Mouse (Mus musculus) kidney, adult 2 months (tissue): ENCODE measurements around the gene Rras2. TPM values are rescaled to one million over a fixed set of nuclear protein-coding genes. Genes with fewer than 3 reads are reported as not detected.

Experiments used
- DNase-seq: peaks from one replicate; pipeline ENCODE4 v3.0.0; 2021
- H3K27ac ChIP-seq: fragments of 200-500 bp; 2 replicates; pipeline ENCODE4 v1.5.1; 2012; ENCODE audit warnings: low read depth, low read length, control low read depth, inconsistent platforms; ENCODE audit not compliant: insufficient read depth
- H3K27me3 ChIP-seq: fragments of 200-500 bp; replicated peaks from 2 replicates; pipeline ENCODE4 v1.6.1; 2012; ENCODE audit warnings: mild to moderate bottlenecking, moderate library complexity, low read length, inconsistent platforms; ENCODE audit not compliant: control insufficient read depth, insufficient read depth
- H3K36me3 ChIP-seq: fragments of 200-500 bp; 2 replicates; pipeline ENCODE4 v1.6.1; 2012; ENCODE audit warnings: mild to moderate bottlenecking, moderate library complexity, low read length, inconsistent platforms; ENCODE audit not compliant: control insufficient read depth, insufficient read depth
- H3K4me1 ChIP-seq: fragments of 200-500 bp; 2 replicates; pipeline ENCODE4 v1.6.1; 2011; ENCODE audit warnings: low read length; ENCODE audit not compliant: control insufficient read depth, insufficient read depth
- H3K4me3 ChIP-seq: fragments of 200-500 bp; 2 replicates; pipeline ENCODE4 v1.5.1; 2011; ENCODE audit warnings: mild to moderate bottlenecking, low read depth, low read length, control low read depth; ENCODE audit not compliant: insufficient read depth
- CTCF ChIP-seq: fragments of 200-500 bp; conservative IDR thresholded peaks from 2 replicates; pipeline ENCODE4 v1.5.1; 2011; ENCODE audit warnings: low read depth, mild to moderate bottlenecking, control low read depth, low read length, moderate library complexity, mixed read lengths; ENCODE audit not compliant: insufficient read depth, insufficient read length
- POLR2A ChIP-seq: fragments of 200-500 bp; IDR thresholded peaks from one replicate; pipeline ENCODE4 v1.6.1; 2011; ENCODE audit warnings: low read depth, low read length, control low read depth
- WGBS: fragments of 180-500 bp; shearing (Covaris S2); methylation state at CpG from one replicate; pipeline ENCODE4 v1.1.7; 2018; 5-methylcytosine and 5-hydroxymethylcytosine counted together
- polyA plus RNA-seq: library from polyadenylated mRNA; depleted of rRNA; stranded (reverse); fragments of >200 nt; gene quantifications from 2 replicates; pipeline ENCODE4 v1.2.3, GENCODE M21; 2012

Gene Rras2
- polyA plus RNA-seq, 1 experiment, result 17.5 TPM

DNA sequence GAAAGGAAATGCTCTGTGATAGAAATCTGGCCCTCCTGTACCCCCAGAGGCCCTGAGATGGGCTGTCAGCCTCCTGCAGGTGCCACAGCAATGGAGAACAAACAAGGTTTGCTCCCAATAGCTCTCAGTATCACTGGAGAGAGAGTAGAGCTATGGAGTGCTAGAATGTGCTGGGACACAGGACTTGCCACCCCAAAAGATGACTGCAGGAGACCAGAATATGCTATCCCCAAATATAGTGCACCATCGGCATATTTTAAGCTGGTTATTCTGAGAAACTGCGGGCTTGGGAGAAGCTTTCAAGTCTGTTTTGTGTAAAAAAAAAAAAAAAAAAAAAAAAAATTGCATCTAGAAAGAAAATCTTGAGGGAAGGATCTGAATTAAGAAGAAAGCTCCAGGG, 20.7 kb upstream of the Rras2 start:
- TF ChIP-seq POLR2A (no peak), CTCF (no peak)
- Histone ChIP-seq H3K36me3 (no peaks in the 10 kb centered on the region), H3K4me3 (no peak overlapping the region), H3K4me1 (peaks cover 14% of the 10 kb centered on the region), H3K27ac (no peak overlapping the region), H3K27me3 (no peaks in the 10 kb centered on the region)
- DNase-seq, result no peak
- 91% methylated on average over 2 of the region's 2 CpGs for WGBS

GRCm38 (mm10) chr7:114135166-114135565, 17.6 kb upstream of the Rras2 start:
- no peaks in the 10 kb centered on the region for H3K27me3 ChIP-seq
- DNase-seq, result no peak
- H3K27ac ChIP-seq, result no peak overlapping the region
- no peak for TF ChIP-seq POLR2A
- no peak for TF ChIP-seq CTCF
- no peak overlapping the region for H3K4me3 ChIP-seq
- no peaks in the 10 kb centered on the region for H3K36me3 ChIP-seq
- 63% methylated on average over 6 of the region's 6 CpGs for WGBS
- H3K4me1 ChIP-seq, result no peaks in the 10 kb centered on the region

DNA sequence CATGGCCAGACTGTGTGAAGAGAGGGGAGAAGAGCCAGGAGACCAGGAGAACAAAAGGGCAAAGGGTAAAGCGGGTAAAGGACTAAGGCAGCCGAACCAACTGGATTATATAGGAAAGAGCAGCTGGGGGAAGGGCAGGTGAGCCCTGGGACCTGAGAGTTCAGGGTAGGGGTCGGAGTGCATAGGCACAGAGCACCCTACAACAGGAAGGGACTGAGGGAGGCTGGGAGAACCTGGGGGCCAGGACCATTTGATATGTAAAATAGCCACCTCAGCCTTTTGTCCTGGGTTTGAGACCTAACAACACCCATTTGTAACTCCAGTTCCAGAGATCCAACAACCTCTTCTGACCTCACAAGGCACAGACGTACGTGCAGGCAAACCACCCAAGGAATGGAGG, 16.4 kb upstream of the Rras2 start:
- TF ChIP-seq POLR2A (no peak), CTCF (no peak)
- H3K36me3 ChIP-seq, result no peaks in the 10 kb centered on the region
- 0 out of 2 replicates have a peak, but pooled peaks cover 1% of the 10 kb centered on the region for H3K27me3 ChIP-seq
- H3K4me3 ChIP-seq, result no peak overlapping the region
- no peak overlapping the region for H3K27ac ChIP-seq
- no peaks in the 10 kb centered on the region for H3K4me1 ChIP-seq
- no peak for DNase-seq
- WGBS, result 46% methylated on average over 5 of the region's 5 CpGs

- no peaks in the 10 kb centered on the region for H3K36me3 ChIP-seq
- H3K4me1 ChIP-seq, result no peaks in the 10 kb centered on the region
- H3K27ac ChIP-seq, result no peak overlapping the region
- 0 out of 2 replicates have a peak, but pooled peaks cover 1% of the 10 kb centered on the region for H3K27me3 ChIP-seq
- 45% methylated on average over 8 of the region's 8 CpGs for WGBS
- no peak for DNase-seq
- no peak for TF ChIP-seq CTCF
- TF ChIP-seq POLR2A, result no peak
- H3K4me3 ChIP-seq, result no peak overlapping the region
Observed at GRCm38 (mm10) chr7:114132316-114132715, 14.7 kb upstream of the Rras2 start.

- no peak overlapping the region for H3K27ac ChIP-seq
- H3K36me3 ChIP-seq, result no peaks in the 10 kb centered on the region
- no peaks in the 10 kb centered on the region for H3K4me1 ChIP-seq
- WGBS, result 56% methylated on average over 2 of the region's 2 CpGs
- no peak overlapping the region for H3K4me3 ChIP-seq
- H3K27me3 ChIP-seq, result 0 out of 2 replicates have a peak, but pooled peaks cover 1% of the 10 kb centered on the region
- TF ChIP-seq CTCF, result no peak
- DNase-seq, result no peak
Observed at GRCm38 (mm10) chr7:114129281-114129680, 11.7 kb upstream of the Rras2 start.

DNA sequence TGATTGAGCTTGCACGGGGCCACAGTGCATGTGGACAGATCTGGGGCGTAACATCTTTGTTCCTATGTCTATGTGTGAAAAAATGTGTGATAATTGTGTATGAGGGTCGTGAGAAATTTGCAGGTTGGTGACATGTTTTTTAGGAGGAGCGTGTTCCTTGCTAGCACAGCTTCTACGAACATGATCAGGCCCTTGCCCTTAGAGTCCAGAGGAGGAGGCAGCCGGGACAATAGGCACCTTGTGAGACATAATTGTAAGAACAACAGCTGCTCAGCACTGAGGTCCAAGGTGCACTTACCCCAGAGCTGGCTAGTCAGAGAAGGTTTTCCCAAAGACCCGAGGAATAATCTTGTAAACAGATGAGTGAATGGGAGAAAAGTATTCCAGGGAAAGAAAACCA, 599 bp upstream of the Rras2 start:
- TF ChIP-seq POLR2A, result no peak
- no peak for TF ChIP-seq CTCF
- H3K4me3 ChIP-seq, result no peak overlapping the region
- whole genome bisulfite sequencing, result 47% methylated on average over 7 of the region's 7 CpGs
- H3K36me3 ChIP-seq, result no peaks in the 10 kb centered on the region
- peaks cover 5% of the 10 kb centered on the region; the same call in 1 of the 2 replicates for H3K4me1 ChIP-seq
- H3K27me3 ChIP-seq, result no peaks in the 10 kb centered on the region
- DNase-seq, result peak; percentile 68
- H3K27ac ChIP-seq, result peak overlapping the region; percentile 3; the same call in 1 of the 2 replicates

DNA sequence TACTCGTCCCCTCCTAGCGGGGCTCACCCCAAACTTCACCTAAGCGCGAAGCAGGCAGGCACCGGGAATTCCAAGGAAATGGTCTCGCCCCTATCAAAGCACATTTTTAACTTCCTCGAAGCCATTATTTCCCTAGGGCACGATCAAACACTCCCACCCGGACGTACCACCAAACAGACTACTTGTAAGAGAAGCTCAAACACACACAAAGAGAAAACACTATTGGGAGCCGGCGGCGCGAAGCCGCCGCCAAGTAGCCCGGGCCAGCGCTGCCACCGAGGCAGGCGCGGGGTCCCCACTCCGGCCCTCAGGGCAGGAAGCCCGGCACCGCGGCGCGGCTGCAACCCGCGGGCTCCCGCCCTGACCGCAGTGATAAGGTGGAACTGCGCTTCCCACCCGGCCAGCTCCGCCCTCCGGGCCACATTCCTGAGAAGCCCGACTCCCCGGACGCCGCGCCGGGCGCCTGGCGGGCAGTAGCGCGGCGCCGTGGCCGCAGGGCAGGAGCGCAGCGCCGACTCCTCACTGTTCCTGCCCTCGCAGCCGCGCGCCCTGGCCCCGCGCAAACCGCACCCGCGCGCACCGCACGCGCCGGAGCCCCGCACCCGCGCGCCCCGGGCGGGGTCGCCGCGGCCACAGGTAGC, 750 bp downstream of the Rras2 start:
- Histone ChIP-seq H3K4me3 (peak overlapping the region; percentile 76), H3K4me1 (peaks cover 10% of the 10 kb centered on the region; the same call in 1 of the 2 replicates), H3K27me3 (no peaks in the 10 kb centered on the region), H3K27ac (peak overlapping the region; percentile 63; the same call in 1 of the 2 replicates), H3K36me3 (no peaks in the 10 kb centered on the region)
- under 1% methylated on average over 74 of the region's 74 CpGs for WGBS
- TF ChIP-seq CTCF (no peak), POLR2A (no peak)
- DNase-seq, result peak; percentile 85
